Mouse (Mus musculus): ENCODE measurements around the gene Trim29.

Gene Trim29

GRCm38 (mm10) chr9:43384400-43384799, 73.8 kb downstream of the Trim29 start:
- DNase-seq (ENCODE audit: extremely low spot score) = no peak
